Mouse (Mus musculus): ENCODE measurements around the gene Plod2. TPM values are rescaled to one million over a fixed set of nuclear protein-coding genes. Genes with fewer than 3 reads are reported as not detected.

The Plod2 gene
- total RNA-seq, 1 experiment from 2014 or later: 182 TPM

- no peak for DNase-seq
Observed at GRCm38 (mm10) chr9:92601551-92601950, 59.5 kb downstream of the Plod2 start.

GRCm38 (mm10) chr9:92603541-92603940 is 61.5 kb downstream of the Plod2 start:
- no peak for DNase-seq

GRCm38 (mm10) chr9:92610628-92611267 is 68.7 kb downstream of the Plod2 start:
- peak; percentile 67 for DNase-seq

GRCm38 (mm10) chr9:92612641-92613040 is 70.6 kb downstream of the Plod2 start:
- DNase-seq: no peak

DNA sequence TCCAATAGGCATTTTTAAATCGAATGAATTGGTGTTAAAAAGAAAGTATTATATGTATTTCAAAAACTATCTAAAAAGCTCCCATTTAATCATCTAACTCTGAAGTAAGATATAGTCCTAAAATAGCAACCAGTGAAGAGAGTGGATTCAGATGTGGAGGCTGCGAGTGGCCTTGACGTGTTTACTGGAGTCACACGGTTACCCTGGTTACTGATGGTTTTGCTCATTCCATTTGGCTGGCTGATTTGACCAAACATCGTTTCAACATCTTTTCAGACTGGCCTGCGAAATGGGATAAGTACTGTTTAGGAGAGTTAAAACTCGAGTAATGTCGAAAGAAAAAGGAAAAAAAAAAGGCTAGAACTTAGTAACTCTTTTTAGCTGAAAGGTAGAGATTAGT is 71.2 kb downstream of the Plod2 start:
- peak; percentile 49 for DNase-seq

GRCm38 (mm10) chr9:92616418-92616817 is 74.4 kb downstream of the Plod2 start:
- no peak for DNase-seq

DNA sequence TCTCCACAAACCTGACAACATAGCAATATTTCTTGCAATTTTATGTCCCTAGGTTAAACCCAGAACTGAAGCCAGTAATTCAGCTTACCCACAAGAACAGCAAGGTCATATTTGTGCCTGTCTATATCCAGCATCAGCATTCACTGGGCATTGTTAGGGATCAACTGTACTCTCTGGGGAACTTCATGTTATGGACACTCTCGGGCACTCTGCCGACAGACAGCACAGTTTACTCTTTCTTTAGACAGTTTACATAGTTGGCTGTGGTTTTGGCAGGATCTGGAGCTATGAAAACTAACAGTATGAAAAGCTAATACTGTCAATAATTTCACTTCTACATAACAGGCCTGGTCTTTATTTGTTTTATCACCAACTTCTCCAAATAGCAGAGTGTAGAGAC is 75.4 kb downstream of the Plod2 start:
- DNase-seq: no peak

DNA sequence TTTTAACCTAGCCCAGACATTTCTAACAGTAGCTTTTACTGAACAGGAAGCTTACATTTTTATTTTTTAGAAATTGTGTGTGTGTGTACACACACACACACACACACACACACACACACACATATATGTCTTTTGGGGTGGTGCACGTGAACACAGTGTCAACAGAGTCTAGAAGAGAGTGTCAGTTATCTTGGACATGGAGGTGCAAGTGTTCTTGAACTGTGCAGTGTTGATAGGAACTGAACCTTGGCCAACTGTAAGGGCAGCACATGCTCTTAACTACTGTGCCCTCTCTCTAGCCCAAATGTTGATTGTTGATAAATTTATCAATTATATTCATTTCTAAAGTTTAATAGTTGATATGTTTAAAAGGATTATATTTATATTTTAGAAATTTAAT is 78.1 kb downstream of the Plod2 start:
- no peak for DNase-seq

DNA sequence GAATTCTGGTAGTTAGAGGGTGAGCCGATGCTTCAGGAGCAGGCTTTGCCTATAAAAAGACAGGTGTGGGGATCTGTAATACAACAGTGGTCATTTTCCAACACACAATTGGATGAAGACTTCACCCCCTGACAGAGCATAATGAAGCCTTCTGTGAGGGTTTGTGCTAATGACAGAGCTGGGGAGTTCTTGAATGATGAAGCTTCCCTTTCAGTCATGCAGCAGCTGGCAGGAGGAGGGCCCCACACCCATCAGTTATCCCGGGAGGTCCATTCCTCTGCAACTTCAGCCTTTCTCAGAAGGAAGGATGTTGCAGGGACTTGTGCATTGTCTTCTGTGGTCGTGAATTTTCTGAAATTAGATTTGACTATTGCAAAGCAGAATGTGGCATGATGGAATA is 79.2 kb downstream of the Plod2 start:
- no peak for DNase-seq

DNA sequence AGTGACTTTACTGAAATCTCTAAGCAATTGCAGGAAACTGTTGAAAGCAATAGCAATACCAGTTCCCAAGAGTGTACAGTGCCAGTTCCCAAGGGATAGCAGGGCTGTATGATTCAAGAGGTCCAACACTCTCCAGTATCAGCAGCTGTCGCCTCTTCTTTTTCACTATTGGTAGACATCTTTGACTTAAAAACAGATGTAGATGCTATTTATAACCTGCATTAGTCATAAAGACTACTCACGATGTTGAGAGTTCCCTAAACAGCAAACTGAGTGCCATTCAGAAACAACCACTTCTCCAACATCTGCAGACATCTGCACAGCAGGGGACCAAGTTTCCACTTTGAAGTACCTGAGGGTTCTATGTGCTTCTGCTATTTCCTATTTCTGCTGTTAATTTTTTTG is 79.9 kb downstream of the Plod2 start:
- no peak for DNase-seq

DNA sequence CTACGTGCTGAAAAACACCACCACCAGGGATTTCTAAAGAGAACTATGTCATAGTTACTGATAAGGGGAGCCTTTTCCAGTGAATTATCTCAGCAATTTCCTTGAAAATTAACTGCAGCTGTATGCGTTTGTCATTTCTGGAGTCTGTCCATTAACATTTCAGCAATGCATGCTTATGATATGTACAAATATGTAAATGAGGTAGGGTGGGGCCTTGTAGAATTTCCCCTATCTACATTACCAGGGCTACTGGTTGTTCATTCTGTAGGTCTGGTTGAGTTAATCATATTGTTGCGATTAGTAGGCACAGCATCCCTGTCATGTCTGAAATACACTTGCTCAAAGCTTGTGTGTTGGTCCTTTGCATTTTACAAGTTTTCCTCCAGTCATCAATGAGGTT is 92.8 kb downstream of the Plod2 start:
- DNase-seq: no peak

DNA sequence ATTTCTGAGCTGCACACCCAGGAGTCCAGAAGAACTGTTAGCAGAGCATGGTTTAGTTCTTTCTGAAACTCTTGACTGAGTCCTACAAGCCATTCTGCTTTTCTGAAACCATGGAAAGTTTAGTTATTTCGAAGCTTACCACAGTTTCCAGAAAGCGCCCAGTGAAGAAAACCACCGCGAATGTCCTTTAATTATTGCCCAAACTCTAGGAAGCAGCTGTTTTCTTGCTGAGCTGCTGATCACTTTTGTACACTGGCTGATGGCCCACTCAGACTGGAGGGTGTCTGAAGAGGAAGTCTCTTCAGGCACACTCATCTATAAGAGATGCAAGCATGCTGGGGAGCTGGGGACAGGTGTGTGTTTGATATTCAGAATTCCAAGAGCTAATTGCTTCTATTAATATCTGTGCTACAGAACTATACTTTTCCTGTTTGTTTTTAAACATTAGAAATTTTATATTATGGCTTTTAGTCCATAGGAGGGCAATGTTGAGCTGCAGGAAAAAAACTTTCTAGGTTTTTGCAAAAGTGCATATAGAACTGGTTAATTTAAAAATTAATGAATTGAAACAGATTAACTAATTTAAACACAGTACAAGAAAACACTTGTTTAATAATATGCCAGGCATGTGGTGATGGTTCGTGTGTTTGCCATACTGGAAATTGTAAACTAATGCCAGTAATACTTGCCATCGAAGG is 97.3 kb downstream of the Plod2 start:
- DNase-seq: no peak

GRCm38 (mm10) chr9:92641717-92642116 is 99.7 kb downstream of the Plod2 start:
- DNase-seq: no peak

Other genes starting within 250 kb of the Plod2 start
- gene 1700057G04Rik, start 232.8 kb upstream of the Plod2 start, total RNA-seq (2021): not detected in 2 replicates
- gene Plscr4, start 84.8 kb upstream of the Plod2 start, total RNA-seq (2021): 12.0 and 13.1 TPM in 2 replicates

Measured in adrenal gland, postnatal 14 days (tissue).